Mouse (Mus musculus) fibroblast of lung, adult 2 months (primary cell): Measurements from ENCODE around the gene 5730522E02Rik.

ENCODE experiments used
- DNase-seq: peaks from one replicate; pipeline ENCODE4 v3.0.0-alpha.2; 2011; ENCODE audit warnings: low read depth

Gene 5730522E02Rik

DNA sequence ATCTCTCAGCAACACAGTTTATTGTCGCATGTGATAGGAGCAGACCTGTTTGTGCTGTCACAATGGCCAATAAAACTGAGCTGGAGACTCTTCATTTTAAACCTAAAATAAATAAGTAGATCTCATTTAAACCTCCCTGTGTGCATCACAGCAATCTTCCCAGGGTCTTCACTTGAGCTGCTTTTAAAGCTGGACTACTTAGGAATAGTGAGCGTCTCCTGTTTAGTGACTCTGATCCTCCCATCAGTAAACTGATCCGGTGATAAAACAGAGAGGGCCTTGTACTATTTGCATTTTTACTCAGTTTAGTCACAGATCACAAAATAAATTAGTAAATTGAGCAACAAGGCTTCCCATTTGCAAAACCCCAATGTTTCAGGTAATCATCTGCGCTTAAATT lies 206.5 kb downstream of the 5730522E02Rik start:
- DNase-seq = no peak

DNA sequence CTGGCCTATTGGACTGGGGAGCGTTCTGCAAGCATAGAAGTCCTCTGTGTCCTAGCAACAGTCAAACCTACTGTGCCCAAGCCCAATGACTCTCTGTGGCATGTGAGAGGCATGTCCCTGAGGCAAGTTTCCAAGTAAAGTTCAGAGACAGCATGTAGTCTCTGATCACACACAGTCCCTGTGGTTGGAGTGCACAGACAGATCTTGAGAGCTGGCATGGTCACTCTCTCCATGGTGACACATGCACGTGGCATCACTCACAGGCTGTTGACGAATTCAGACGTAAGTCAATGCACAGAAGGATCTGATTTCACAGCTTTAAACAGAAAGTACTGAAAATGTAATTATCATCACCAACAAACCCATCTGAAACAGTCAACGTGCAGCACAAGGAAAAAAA lies 210.8 kb downstream of the 5730522E02Rik start:
- DNase-seq = no peak

DNA sequence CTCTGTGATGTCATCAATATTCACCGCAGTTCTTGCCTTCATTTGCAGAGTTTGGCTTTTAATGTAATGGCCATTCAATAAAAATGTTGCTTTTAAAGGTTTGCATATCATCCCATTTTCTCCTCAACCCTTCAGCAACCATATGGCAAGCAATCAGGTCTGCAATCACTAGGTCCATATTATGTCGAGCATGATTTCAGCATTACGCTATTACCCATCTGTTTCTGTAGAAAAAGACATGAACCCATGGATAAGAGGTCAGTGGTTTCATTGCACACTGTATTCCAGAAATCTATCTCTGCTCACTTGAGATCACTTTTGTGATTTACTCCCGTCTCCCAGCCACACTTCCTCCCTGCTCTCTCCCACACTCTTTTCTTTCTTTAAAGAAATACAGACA lies 213.1 kb downstream of the 5730522E02Rik start:
- no peak for DNase-seq

DNA sequence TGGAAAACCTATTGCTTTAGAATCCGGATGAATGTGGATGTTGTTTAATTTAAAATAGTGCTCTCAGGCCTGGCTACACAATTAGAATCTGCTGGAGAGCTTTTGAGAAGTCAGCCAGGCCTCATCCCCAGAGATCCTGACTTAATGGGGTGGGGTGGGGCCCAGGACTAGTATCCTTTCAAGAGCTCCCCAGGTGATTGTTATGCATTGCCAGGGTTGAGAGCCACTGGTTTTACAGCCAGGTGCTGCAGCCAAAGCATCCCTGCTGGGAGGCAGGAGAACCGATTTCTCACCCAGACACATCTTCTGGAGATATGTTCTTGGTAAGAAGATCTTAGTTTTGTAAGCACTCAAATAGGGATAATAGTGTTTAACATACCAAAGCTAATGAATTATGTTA lies 216.4 kb downstream of the 5730522E02Rik start:
- no peak for DNase-seq

DNA sequence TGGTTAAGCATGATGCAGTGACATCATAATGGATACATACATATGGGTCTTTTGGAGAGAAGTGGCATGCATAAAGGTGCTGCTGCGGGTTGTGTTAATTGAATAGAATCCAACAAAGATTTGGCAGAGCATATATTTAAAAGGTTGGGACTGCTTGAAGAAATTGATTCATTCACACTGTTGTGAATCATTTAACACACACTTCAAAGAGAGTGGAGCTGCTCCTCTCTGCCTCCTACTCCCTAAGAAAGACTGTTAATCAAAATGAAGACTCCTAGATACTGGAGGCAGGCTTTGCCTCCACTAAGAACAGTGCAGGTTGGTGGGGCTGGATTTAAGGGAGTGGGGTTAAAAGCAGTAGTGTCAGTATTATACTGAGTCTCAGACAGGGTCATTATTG lies 218.3 kb downstream of the 5730522E02Rik start:
- DNase-seq = no peak

DNA sequence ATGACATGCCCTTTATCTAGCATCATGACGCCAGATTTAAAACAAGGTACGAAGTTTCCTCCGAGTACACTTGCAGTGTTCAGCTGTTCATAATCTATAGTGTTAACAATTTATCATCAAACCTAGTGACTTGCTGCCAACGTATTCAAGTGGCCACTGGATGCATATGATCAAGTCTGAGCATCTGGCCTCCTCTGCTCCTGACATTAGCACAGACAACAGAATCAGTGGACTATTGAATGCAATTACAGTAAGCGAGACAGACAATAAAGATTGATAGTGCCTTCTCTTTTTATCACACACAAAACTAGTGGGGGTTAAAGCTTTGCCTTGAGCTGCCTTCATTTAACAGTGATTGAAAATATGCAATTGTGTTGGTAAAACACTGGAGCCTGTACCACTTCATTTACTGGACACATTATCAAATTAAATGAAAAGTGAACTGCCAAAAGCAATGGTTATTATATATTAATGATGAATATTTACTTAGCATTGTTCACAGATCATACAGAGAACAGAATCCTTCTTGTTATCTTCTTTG lies 231.8 kb downstream of the 5730522E02Rik start:
- DNase-seq = no peak

DNA sequence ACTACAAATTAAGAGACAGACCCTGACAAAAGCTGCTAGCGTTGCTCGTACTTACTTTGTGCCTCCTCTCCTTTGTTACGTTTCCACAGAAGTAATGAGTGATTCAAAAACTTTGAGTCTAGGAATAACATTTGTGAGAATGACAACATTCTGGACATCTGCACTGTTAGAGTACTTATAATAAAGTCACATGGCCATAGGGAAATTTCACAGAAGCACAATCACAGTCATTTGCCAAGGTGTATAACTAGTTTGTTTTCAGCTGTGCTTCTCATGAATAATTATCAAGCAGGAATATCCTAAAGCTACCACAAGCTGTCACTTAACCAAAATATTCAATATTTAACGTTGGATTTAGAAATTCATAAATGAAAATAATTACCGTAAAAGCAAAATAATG lies 269.1 kb downstream of the 5730522E02Rik start:
- DNase-seq = no peak

DNA sequence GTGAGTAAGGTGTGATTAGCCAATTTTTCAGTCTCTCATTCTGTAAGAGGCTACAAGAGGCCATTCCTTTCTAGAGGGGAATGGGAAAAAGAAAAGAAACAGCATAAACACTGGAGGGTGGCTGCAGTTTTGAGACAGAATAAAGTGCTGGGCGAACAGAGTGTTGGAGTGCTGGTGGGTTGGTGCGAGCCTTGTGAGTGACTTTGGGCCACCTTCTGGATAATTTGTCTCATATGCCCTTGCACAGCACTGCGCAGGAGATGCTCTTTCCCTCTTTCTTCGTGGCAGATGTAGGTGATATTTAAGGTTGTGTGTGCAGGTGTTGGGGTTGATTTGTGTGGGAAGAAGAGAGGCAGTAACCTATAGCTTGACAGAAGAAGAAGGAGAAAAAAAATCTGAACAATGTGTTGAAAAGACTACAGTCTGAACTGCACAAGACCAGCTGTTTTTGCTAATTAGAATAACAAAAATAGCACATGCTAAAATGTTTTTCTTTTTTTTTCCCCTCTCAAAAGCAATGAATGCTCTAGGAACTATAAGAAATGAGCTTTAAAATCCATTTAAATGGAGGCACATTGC lies 269.8 kb downstream of the 5730522E02Rik start:
- no peak for DNase-seq

DNA sequence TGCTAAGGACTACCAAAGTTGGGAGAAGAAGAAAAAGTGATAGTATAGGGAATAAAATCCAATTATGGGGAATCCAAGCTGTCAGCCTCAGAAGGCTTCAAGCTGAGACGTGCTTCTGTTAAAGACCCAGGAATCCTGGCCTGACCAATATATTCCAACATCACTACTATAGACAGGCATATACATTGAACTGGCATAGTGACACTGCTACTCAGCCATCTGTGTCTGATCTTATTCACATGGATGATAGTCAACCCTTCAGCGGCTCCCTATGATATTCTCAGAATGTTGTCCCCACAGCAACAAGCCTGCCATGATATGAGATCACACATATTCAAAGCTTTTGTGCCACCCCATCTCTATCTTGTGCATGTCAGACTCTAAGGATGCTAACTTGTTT lies 284.3 kb downstream of the 5730522E02Rik start:
- no peak for DNase-seq

DNA sequence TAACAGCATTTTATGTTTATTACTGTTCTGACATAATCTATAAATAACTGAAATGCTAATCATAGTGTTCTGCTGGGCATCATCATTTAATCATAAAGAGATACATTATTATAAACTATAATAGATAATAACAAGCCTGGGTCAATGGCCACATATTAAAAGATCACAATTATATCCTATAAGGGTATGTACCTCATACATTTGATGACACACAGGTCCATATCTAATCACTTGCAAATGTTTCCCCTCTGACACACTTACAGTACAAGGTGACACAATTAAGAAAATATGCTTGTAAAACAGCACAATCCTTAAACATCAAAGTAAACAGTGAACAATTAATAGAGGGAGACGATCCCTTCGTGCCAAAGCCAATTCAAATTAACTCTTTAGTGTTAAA lies 308.2 kb downstream of the 5730522E02Rik start:
- DNase-seq = no peak

DNA sequence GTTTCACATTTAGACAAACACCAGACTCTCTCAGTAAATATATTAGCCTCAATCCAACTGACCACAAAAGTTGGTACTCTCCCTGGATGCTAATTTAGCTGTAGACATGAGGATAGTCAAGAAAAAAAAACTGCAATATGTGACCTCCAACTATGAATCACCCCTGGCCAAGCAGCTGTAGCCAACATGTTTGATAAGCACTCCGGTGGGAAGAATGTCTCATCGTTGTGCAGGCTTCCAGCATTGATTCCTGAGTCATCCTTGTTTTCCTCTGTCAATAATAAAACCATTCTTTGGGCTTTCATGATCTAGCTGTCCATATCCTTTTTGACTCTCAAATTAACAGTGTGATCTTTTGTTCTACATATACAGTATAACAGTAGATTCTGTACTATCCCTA lies 308.9 kb downstream of the 5730522E02Rik start:
- no peak for DNase-seq

DNA sequence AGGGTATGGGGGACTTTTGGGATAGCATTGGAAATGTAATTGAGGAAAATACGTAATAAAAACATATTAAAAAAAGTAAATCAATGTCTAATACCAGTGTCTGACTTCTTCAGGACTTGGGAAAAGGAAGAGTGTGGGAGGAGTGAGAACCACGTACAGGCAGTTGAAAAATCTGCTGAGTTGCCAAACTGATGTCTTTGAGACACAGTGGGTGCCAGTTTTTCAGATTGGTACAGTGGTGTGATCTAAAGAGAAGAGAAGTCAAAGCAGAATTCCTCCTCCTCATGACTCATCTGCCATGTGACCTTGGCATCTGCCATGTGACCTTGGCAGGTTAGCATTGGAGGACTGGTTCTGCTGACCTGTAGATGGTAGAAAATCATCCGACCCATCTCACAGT lies 316.7 kb downstream of the 5730522E02Rik start:
- DNase-seq = no peak

DNA sequence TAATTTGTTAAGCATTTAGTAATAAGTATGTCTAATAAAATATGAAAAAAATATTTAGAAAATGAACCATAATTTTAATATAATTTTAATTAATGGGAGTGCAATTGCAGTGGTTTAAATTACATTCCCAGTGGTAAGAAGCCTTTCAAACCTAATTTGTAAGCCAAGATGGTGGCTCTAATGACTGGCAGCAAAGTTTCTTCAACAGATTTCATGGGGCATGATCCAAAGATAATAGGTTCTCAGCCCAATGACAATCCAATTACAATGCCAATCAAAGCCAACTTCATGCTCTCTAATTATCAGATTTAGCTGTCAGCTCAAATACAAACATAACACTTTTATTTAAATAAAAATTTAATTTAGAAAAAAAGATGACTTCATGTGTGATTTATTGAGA lies 337.6 kb downstream of the 5730522E02Rik start:
- DNase-seq = no peak

DNA sequence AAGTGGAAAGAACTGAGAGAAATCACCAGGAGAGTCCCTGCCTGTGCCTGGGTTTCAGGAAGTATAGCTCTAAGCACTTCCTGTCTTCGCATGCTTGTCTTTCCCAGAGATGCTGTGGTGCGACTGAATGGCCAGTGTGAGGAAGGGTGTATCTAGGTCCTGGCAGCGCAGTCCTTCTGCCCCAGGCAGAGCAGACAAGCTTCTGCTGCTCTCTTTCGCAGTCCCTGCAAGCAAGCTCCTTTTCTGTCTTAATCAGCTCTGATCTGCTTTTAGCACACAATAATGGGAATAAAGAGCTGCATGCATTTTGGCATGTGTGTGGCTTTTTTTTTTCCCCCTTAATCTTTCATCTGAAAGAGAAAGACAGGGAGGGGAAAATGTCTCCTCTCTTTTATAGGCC lies 338.2 kb downstream of the 5730522E02Rik start:
- DNase-seq = no peak

DNA sequence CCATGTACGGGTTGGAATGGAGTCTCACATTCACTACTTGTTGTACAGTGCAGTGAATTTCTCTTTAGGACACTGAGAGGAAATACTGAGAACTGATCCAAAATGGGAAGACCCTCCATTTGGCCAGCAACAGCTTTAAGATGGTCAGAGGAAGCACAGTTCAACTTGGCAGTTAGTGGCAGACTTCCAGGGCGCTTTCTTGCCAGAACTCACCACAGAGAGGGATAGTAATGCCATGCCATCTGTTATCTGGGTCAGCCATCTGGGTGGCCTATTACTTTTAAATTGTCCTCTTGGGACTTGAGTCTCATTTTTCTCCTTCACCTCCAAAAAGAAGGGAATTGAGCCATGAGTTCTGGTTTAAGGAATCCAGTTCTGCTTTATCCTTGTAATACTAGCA lies 344.3 kb downstream of the 5730522E02Rik start:
- no peak for DNase-seq

DNA sequence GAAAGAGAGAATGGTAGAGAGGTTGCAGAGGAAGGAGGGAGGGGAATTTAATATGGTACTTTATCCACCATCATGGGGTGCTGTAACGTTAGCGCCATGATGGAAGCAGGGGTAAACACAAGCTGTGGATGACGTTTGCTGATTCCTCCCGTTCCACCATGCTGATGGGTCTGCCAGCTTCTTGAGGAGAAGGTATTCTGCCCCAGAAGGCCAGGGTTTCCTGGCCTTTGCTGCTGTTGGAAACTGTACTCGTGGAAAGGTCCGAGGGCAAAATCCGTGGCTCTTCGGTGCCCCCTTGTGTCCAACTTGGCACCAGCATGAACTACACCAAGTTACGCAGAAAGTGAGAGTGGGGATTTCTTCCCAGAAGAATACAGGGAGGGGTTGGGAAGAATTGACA lies 347.9 kb downstream of the 5730522E02Rik start:
- DNase-seq = no peak

DNA sequence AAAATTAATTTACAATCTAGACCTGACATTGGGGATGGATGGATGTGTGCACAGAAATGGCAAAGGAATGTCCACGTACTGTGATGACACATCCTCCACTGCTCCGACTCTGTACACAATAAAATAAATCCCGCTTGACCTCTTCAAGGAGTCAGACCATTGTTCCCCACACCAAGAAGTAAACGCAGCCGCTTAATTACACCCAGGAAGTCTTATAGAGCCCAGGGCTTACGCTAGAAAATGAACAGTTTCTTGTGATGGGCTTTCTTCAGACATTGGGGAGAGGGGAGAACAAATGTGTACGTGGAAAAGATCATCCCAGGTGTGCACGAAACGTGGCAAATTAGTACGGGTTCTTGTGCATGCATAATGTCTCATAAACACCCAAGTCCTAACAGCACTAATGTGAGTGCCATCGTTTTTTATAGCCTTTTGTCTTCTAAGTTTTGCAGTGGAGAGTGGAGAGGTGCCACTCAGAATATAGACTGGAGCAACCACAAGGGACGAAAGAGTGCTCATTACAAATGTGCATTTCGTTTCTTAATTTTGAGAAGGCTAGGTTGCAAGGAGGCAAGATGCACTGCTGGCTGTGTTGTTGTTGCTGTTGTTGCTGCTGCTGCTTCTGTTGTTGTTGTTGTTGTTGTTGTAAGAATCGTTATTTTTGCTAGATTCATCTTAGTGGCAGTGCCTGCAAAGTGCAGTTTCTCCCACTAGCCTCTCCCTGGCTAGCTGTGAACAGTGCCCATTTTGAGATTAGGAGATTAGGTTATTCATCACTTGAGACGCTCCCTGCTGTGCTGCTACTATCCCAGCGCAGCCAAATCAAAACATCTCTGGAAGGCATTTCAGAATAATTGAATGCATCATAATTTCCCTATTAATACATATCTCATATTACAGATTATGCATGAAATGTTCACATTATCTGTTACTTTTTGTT lies 353.7 kb downstream of the 5730522E02Rik start:
- DNase-seq = no peak

DNA sequence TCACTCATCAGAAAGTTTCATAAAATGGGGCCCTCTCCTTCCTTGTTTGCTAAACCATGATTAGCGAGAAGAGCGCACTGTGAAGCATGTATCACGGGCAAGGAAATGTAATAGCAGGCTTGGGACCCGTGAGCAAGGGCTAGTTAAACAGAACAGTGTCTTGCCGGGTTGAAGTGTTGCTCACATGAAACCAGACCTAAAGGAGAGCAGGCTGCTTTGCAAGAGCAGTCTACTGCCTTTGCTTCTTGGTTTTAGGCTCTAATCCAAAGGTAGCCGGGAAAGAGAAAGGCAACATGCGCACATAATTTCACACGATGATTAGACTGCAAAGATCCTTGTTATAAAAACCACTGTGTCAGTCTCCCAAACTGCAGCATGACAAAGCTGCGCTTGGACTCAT lies 354.8 kb downstream of the 5730522E02Rik start:
- no peak for DNase-seq

DNA sequence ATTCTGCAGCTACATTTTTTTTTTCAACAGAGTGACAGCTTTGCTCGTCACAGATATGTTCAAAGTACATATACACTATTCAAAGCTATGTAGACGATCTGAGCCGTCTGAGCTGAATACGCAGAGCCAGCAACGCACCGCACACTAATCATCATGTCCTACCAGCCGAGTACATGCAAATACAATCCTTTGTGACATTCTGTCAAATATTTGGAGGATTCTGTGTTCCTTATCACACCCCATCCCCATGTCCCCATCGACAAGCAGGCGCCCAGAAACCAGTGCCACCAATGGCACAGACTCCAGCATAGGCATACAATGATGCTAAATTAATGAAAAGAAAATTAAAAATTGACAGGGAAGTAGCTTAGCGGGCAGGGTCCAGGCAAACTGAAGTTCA lies 356.3 kb downstream of the 5730522E02Rik start:
- no peak for DNase-seq

DNA sequence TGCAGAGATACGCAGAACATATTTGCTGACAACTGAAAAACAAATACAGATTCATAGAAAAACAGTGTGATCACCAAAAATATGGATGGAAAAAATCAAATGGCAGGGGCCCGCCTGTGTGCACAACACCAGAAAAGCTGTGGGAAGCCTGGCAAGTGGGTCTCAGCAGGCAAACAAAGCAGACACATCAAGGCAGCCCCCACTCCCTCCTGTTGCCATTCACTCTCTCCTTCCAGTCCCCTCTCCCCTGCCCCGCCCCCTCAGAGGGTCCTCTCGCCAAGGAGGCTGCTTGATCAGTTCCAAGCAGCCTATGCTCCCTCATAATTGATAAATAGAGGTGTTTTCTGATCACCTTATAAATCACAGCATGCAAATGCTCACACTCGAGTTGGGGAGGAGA lies 357.5 kb downstream of the 5730522E02Rik start:
- no peak for DNase-seq

DNA sequence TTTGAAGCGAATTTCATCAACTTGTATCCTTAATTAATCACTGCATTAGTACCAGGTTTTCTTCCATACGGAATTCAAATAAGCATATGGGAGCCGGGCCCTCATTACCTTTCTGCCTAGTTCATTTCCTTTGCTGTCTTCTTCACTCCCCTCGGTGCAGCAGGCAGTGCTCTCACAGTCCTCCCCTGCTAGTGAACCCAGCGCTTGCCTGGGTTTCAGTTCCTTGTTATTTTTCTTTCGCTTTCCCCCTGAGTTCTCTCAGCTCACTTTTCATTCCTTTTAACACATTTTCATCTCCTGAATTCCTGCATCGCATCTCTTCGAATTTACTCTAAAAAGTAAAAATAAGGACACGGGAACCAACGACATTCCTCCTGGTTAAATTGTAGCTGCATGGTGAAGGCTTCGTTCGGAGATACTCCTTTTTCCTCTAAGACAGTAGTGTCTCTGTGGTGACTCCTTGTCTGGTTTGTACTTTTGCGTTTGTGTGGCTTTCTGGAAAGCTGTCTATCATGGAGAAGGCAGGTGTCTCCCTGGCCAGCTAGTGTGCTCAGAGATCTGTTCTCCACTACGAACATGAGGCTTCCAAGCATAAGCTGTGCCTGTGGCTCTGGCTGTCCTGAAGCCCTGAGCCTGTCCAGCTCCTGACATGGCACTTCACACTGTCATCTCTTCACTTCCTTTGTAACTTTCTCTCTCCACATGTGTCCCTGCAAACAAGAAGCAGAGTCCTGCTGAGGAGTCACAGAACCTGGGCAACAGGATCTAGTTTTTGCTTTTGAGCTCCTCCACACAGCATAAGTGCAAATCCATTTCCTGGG lies 361.5 kb downstream of the 5730522E02Rik start:
- no peak for DNase-seq

DNA sequence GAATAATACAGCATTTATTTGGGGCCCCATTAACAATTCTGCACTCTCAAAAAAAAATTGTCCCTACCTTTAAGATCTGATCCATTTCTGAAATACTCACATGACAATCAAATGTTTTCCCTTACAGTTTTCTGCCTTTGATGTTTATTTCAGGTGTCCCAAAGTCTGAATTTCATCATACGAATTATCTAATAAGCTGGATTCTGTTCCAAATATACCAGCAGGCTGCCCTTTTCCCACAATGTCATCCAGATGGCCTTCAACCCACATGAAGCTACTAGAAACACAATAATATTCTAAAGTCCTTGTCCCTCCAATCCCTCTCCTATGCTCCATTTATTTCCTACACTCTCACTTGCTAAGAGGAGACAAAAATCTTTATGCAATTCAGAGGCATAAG lies 372.1 kb downstream of the 5730522E02Rik start:
- no peak for DNase-seq

DNA sequence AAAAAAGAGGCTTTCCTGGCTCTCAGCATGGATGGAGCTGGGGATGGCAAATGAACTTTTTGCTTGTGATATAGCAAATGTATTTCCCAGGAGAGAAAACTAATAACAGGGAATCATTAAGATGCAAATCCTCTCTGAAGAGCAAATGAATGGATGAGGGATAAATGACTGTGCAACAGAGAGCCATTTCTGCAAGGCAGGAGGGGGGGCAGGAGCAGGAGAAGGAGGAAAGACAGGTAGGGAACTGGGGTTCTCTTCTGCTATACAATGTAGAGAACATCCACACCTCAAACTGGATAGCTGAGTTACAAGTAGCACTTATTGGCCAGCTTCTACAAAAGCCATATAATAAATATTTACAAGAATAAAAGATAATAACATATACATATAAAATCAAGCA lies 390.8 kb downstream of the 5730522E02Rik start:
- no peak for DNase-seq
